ENCODE assay signal across 8 mouse cellular contexts in genomic region chr13:22014411-22014845, GRCm38 (mm10). TPM values are rescaled to one million over a fixed set of nuclear protein-coding genes. Genes with fewer than 3 reads are reported as not detected.
DNase-seq lines count a peak whose midpoint lies in the region; ATAC-seq and TF ChIP-seq lines count a peak whose summit lies in the region.

No protein-coding gene starts in this region.

- WGBS in hindbrain, embryonic 11.5 days, result 12% methylated on average over 17 of the region's 17 CpGs
- WGBS in hindbrain, embryonic 14.5 days, result 16% methylated on average over 17 of the region's 17 CpGs
- 13% methylated on average over 17 of the region's 17 CpGs for WGBS in heart, embryonic 16.5 days
- 20% methylated on average over 17 of the region's 17 CpGs for WGBS in thymus, adult 2 months

- no peak for TF ChIP-seq POLR2A in brain, embryonic 14.5 days (IDR thresholded peaks at IDR 0.05; ENCODE audit: borderline replicate concordance, extremely low read depth, insufficient read depth, insufficient read length, poor library complexity, severe bottlenecking)
- no peak for TF ChIP-seq POLR2A in thymus, adult 2 months (IDR thresholded peaks at IDR 0.05; ENCODE audit: control insufficient read depth, extremely low read depth, insufficient read depth, low read length, poor library complexity)

- H3K9ac ChIP-seq in hindbrain, embryonic 11.5 days (ENCODE audit: low read depth, low read length), result no peak overlapping the region
- H3K9ac ChIP-seq in hindbrain, embryonic 14.5 days, result no peak overlapping the region
- no peak overlapping the region for H3K9ac ChIP-seq in heart, embryonic 16.5 days (ENCODE audit: low read length)

- DNase-seq in hindbrain, embryonic 11.5 days (ENCODE audit: low spot score), result peak; percentile 63
- DNase-seq in hindbrain, embryonic 14.5 days (ENCODE audit: low spot score), result no peak
- DNase-seq in brain, embryonic 14.5 days (ENCODE audit: low read depth), result peak; percentile 47
- DNase-seq in right cerebral cortex, postnatal 4 days, result no peak
- no peak for DNase-seq in cerebellum, adult 8-10 months
- no peak for DNase-seq in thymus, adult 2 months

- no peak overlapping the region for H3K27ac ChIP-seq in hindbrain, embryonic 11.5 days (ENCODE audit: low read depth, low read length)
- H3K27ac ChIP-seq in hindbrain, embryonic 14.5 days, result no peak overlapping the region
- no peak overlapping the region; the same call in 1 of the 2 replicates for H3K27ac ChIP-seq in heart, embryonic 16.5 days (ENCODE audit: low read length)
- no peak overlapping the region for H3K27ac ChIP-seq in thymus, adult 2 months (ENCODE audit: control insufficient read depth, insufficient read depth, low read length)

- H3K27me3 ChIP-seq in hindbrain, embryonic 11.5 days (ENCODE audit: control insufficient read depth, insufficient read depth, low read length), result peaks cover 61% of the 10 kb centered on the region
- H3K27me3 ChIP-seq in hindbrain, embryonic 14.5 days (ENCODE audit: control insufficient read depth, insufficient read depth, low read length), result peaks cover 97% of the 10 kb centered on the region
- H3K27me3 ChIP-seq in heart, embryonic 16.5 days (ENCODE audit: control insufficient read depth, insufficient read depth, low read length), result peaks cover 43% of the 10 kb centered on the region
- peaks cover 51% of the 10 kb centered on the region for H3K27me3 ChIP-seq in megakaryocyte, embryonic 14.5 days (replicated peaks)
- H3K27me3 ChIP-seq in thymus, adult 2 months (ENCODE audit: control insufficient read depth, insufficient read depth, low read length), result peaks cover 6% of the 10 kb centered on the region; the same call in 1 of the 2 replicates

- no peak overlapping the region; the same call in 1 of the 2 replicates for H3K4me2 ChIP-seq in hindbrain, embryonic 11.5 days (replicated peaks; ENCODE audit: low read depth, low read length)
- H3K4me2 ChIP-seq in hindbrain, embryonic 14.5 days (replicated peaks), result no peak overlapping the region
- peak overlapping the region; percentile 56 for H3K4me2 ChIP-seq in heart, embryonic 16.5 days (ENCODE audit: low read depth, low read length)

- no peak for ATAC-seq in hindbrain, embryonic 11.5 days (ENCODE audit: low FRiP score)
- no peak for ATAC-seq in hindbrain, embryonic 14.5 days (ENCODE audit: low FRiP score)
- no peak for ATAC-seq in heart, embryonic 16.5 days (replicated peaks; ENCODE audit: extremely low read depth, insufficient read depth, low FRiP score)

- H3K36me3 ChIP-seq in hindbrain, embryonic 11.5 days (ENCODE audit: control insufficient read depth, insufficient read depth, low read length), result no peaks in the 10 kb centered on the region
- no peaks in the 10 kb centered on the region for H3K36me3 ChIP-seq in hindbrain, embryonic 14.5 days (replicated peaks; ENCODE audit: control insufficient read depth, insufficient read depth)
- no peaks in the 10 kb centered on the region for H3K36me3 ChIP-seq in heart, embryonic 16.5 days (ENCODE audit: control insufficient read depth, insufficient read depth)
- no peaks in the 10 kb centered on the region for H3K36me3 ChIP-seq in megakaryocyte, embryonic 14.5 days (replicated peaks; ENCODE audit: low read length)
- no peaks in the 10 kb centered on the region for H3K36me3 ChIP-seq in thymus, adult 2 months (ENCODE audit: control insufficient read depth, insufficient read depth, low read length)

- no peak for TF ChIP-seq CTCF in brain, embryonic 14.5 days (IDR thresholded peaks at IDR 0.05; ENCODE audit: borderline replicate concordance, extremely low read depth, insufficient read depth, insufficient read length)
- TF ChIP-seq CTCF in thymus, adult 2 months (IDR thresholded peaks at IDR 0.05; ENCODE audit: borderline replicate concordance, control insufficient read depth, extremely low read depth, insufficient read depth, low read length, poor library complexity), result no peak

- peaks cover 4% of the 10 kb centered on the region for H3K4me1 ChIP-seq in hindbrain, embryonic 11.5 days (replicated peaks; ENCODE audit: control insufficient read depth, insufficient read depth, low read length)
- H3K4me1 ChIP-seq in hindbrain, embryonic 14.5 days (replicated peaks; ENCODE audit: control insufficient read depth, insufficient read depth, low read length), result no peaks in the 10 kb centered on the region
- peaks cover 6% of the 10 kb centered on the region for H3K4me1 ChIP-seq in heart, embryonic 16.5 days (ENCODE audit: control insufficient read depth, insufficient read depth, low read length)
- H3K4me1 ChIP-seq in megakaryocyte, embryonic 14.5 days, result peaks cover 41% of the 10 kb centered on the region
- H3K4me1 ChIP-seq in thymus, adult 2 months (replicated peaks; ENCODE audit: control insufficient read depth, insufficient read depth, low read length), result peaks cover 7% of the 10 kb centered on the region; the same call in 1 of the 2 replicates

- H3K9me3 ChIP-seq in hindbrain, embryonic 11.5 days (ENCODE audit: control insufficient read depth, low read length), result no peaks in the 10 kb centered on the region
- H3K9me3 ChIP-seq in hindbrain, embryonic 14.5 days (ENCODE audit: control insufficient read depth, low read length), result 0 out of 2 replicates have a peak, but pooled peaks cover 7% of the 10 kb centered on the region
- H3K9me3 ChIP-seq in heart, embryonic 16.5 days (replicated peaks; ENCODE audit: control insufficient read depth, low read length), result no peaks in the 10 kb centered on the region
- no peaks in the 10 kb centered on the region for H3K9me3 ChIP-seq in megakaryocyte, embryonic 14.5 days

- no peak overlapping the region for H3K4me3 ChIP-seq in hindbrain, embryonic 11.5 days (ENCODE audit: low read depth, low read length)
- H3K4me3 ChIP-seq in hindbrain, embryonic 14.5 days (replicated peaks; ENCODE audit: low read length), result no peak overlapping the region
- peak overlapping the region; percentile 38 for H3K4me3 ChIP-seq in heart, embryonic 16.5 days (ENCODE audit: low read length)
- H3K4me3 ChIP-seq in megakaryocyte, embryonic 14.5 days (replicated peaks), result peak overlapping the region; percentile 87
- no peak overlapping the region for H3K4me3 ChIP-seq in thymus, adult 2 months (ENCODE audit: control insufficient read depth, insufficient read depth, low read length)

RNA-seq across cellular contexts. Expression of gene Prss16, which starts 4.9 kb away (rescaled TPM):
- 0.51 TPM in 1 of 2 replicates, not detected in the other for polyA plus RNA-seq in hindbrain, embryonic 11.5 days (2014; fragmentation: Nextera tagmentation; extraction: Ambion mirVana)
- polyA plus RNA-seq in hindbrain, embryonic 14.5 days (2014; fragmentation: Nextera tagmentation; extraction: Ambion mirVana), result not detected in 2 replicates
- polyA plus RNA-seq in brain, embryonic 14.5 days (2012; rRNA removed), result 0.08 and 0.21 TPM in 2 replicates
- 62.9 and 135 TPM in 2 replicates for polyA plus RNA-seq in heart, embryonic 16.5 days (2015; fragmentation: Nextera tagmentation; extraction: Ambion mirVana)
- 0.81 TPM in 1 of 2 replicates, not detected in the other for polyA plus RNA-seq in megakaryocyte, embryonic 14.5 days (2012; ENCODE audit: insufficient read depth, low replicate concordance)
- polyA plus RNA-seq in thymus, adult 2 months (2012; rRNA removed), result 640 and 1,004 TPM in 2 replicates

RNA-seq across cellular contexts. Expression of gene Hist1h2ah, which starts 20.9 kb away (rescaled TPM):
- polyA plus RNA-seq in hindbrain, embryonic 11.5 days (2014; fragmentation: Nextera tagmentation; extraction: Ambion mirVana), result 8.4 and 11.9 TPM in 2 replicates
- 8.0 TPM in 1 of 2 replicates, not detected in the other for polyA plus RNA-seq in hindbrain, embryonic 14.5 days (2014; fragmentation: Nextera tagmentation; extraction: Ambion mirVana)
- 8.8 and 13.4 TPM in 2 replicates for polyA plus RNA-seq in brain, embryonic 14.5 days (2012; rRNA removed)
- 5.3 and 7.9 TPM in 2 replicates for polyA plus RNA-seq in heart, embryonic 16.5 days (2015; fragmentation: Nextera tagmentation; extraction: Ambion mirVana)
- polyA plus RNA-seq in megakaryocyte, embryonic 14.5 days (2012; ENCODE audit: insufficient read depth, low replicate concordance), result 89.8 and 975 TPM in 2 replicates
- 248 and 460 TPM in 2 replicates for polyA plus RNA-seq in thymus, adult 2 months (2012; rRNA removed)

RNA-seq across cellular contexts. Expression of gene Hist1h2bk, which starts 21.2 kb away (rescaled TPM):
- polyA plus RNA-seq in hindbrain, embryonic 11.5 days (2014; fragmentation: Nextera tagmentation; extraction: Ambion mirVana), result 7.2 and 10.2 TPM in 2 replicates
- 1.5 and 1.6 TPM in 2 replicates for polyA plus RNA-seq in hindbrain, embryonic 14.5 days (2014; fragmentation: Nextera tagmentation; extraction: Ambion mirVana)
- polyA plus RNA-seq in brain, embryonic 14.5 days (2012; rRNA removed), result 20.9 and 21.3 TPM in 2 replicates
- polyA plus RNA-seq in heart, embryonic 16.5 days (2015; fragmentation: Nextera tagmentation; extraction: Ambion mirVana), result 1.6 and 3.1 TPM in 2 replicates
- 7.0 TPM in 1 of 2 replicates, not detected in the other for polyA plus RNA-seq in megakaryocyte, embryonic 14.5 days (2012; ENCODE audit: insufficient read depth, low replicate concordance)
- polyA plus RNA-seq in thymus, adult 2 months (2012; rRNA removed), result 322 and 402 TPM in 2 replicates

RNA-seq across cellular contexts. Expression of gene Hist1h4i, which starts 26.7 kb away (rescaled TPM):
- polyA plus RNA-seq in hindbrain, embryonic 11.5 days (2014; fragmentation: Nextera tagmentation; extraction: Ambion mirVana), result 31.2 and 31.4 TPM in 2 replicates
- polyA plus RNA-seq in hindbrain, embryonic 14.5 days (2014; fragmentation: Nextera tagmentation; extraction: Ambion mirVana), result 6.0 and 6.2 TPM in 2 replicates
- 20.0 and 40.1 TPM in 2 replicates for polyA plus RNA-seq in brain, embryonic 14.5 days (2012; rRNA removed)
- 9.0 and 10.6 TPM in 2 replicates for polyA plus RNA-seq in heart, embryonic 16.5 days (2015; fragmentation: Nextera tagmentation; extraction: Ambion mirVana)
- polyA plus RNA-seq in megakaryocyte, embryonic 14.5 days (2012; ENCODE audit: insufficient read depth, low replicate concordance), result 304 and 570 TPM in 2 replicates
- 33.1 and 38.5 TPM in 2 replicates for polyA plus RNA-seq in thymus, adult 2 months (2012; rRNA removed)

RNA-seq across cellular contexts. Expression of gene Hist1h2ag, which starts 28.3 kb away (rescaled TPM):
- 58.7 and 60.3 TPM in 2 replicates for polyA plus RNA-seq in hindbrain, embryonic 11.5 days (2014; fragmentation: Nextera tagmentation; extraction: Ambion mirVana)
- 4.4 and 5.3 TPM in 2 replicates for polyA plus RNA-seq in hindbrain, embryonic 14.5 days (2014; fragmentation: Nextera tagmentation; extraction: Ambion mirVana)
- 32.1 and 55.3 TPM in 2 replicates for polyA plus RNA-seq in brain, embryonic 14.5 days (2012; rRNA removed)
- polyA plus RNA-seq in heart, embryonic 16.5 days (2015; fragmentation: Nextera tagmentation; extraction: Ambion mirVana), result 13.3 and 22.0 TPM in 2 replicates
- polyA plus RNA-seq in megakaryocyte, embryonic 14.5 days (2012; ENCODE audit: insufficient read depth, low replicate concordance), result 24.5 and 35.7 TPM in 2 replicates
- polyA plus RNA-seq in thymus, adult 2 months (2012; rRNA removed), result 149 and 177 TPM in 2 replicates

Comparison
In these comparisons a context has a peak if more than half of its experiments do, and no peak if none do; other contexts are left out.
1. DNase-seq: peak in hindbrain, embryonic 11.5 days (single experiment) and brain, embryonic 14.5 days (single experiment); none in hindbrain, embryonic 14.5 days (single experiment), right cerebral cortex, postnatal 4 days (single experiment), cerebellum, adult 8-10 months (single experiment) and thymus, adult 2 months (single experiment).
2. H3K4me3 ChIP-seq: peak in heart, embryonic 16.5 days (single experiment) and megakaryocyte, embryonic 14.5 days (single experiment); none in hindbrain, embryonic 11.5 days (single experiment), hindbrain, embryonic 14.5 days (single experiment) and thymus, adult 2 months (single experiment).
3. RNA of gene Prss16, which starts 4.9 kb away (polyA plus RNA-seq): 640 to 1,004 TPM in thymus, adult 2 months and 62.9 to 135 TPM in heart, embryonic 16.5 days; 0.81 TPM in megakaryocyte, embryonic 14.5 days, 0.51 TPM in hindbrain, embryonic 11.5 days, 0.08 to 0.21 TPM in brain, embryonic 14.5 days and not detected in hindbrain, embryonic 14.5 days; every median in the first group is over 10 times any median in the second.
4. RNA of gene Hist1h2bk, which starts 21.2 kb away (polyA plus RNA-seq): 322 to 402 TPM in thymus, adult 2 months; 20.9 to 21.3 TPM in brain, embryonic 14.5 days, 7.2 to 10.2 TPM in hindbrain, embryonic 11.5 days, 7.0 TPM in megakaryocyte, embryonic 14.5 days, 1.6 to 3.1 TPM in heart, embryonic 16.5 days and 1.5 to 1.6 TPM in hindbrain, embryonic 14.5 days; every median in the first group is over 10 times any median in the second.